Mouse (Mus musculus) stomach, postnatal 0 days (tissue): ENCODE results near the gene Fer. TPM values are rescaled to one million over a fixed set of nuclear protein-coding genes. Genes with fewer than 3 reads are reported as not detected.
A peak's percentile ranks its signal among the peaks of the same experiment; 100 is the strongest.

Source experiments
- ATAC-seq: fragments of 200-750 bp; cut with Nextera tagmentation; 2 replicates; pipeline ENCODE4 v1.8.0; 2017; ENCODE audit not compliant: low FRiP score, low TSS enrichment
- DNase-seq: peaks from one replicate; pipeline ENCODE4 v3.0.0-alpha.2; 2016; ENCODE audit warnings: low spot score
- H3K27ac ChIP-seq: fragments of 300-500 bp; sonication (generic); replicated peaks from 2 replicates; pipeline ENCODE4 v1.5.1; 2014; ENCODE audit warnings: mild to moderate bottlenecking, control low read depth
- H3K27me3 ChIP-seq: fragments of 300-500 bp; sonication (generic); 2 replicates; pipeline ENCODE4 v1.6.1; 2014; ENCODE audit warnings: low read length; ENCODE audit not compliant: control insufficient read depth, insufficient read depth
- H3K36me3 ChIP-seq: fragments of 300-500 bp; sonication (generic); 2 replicates; pipeline ENCODE4 v1.6.1; 2014; ENCODE audit warnings: low read length, mixed read lengths; ENCODE audit not compliant: control insufficient read depth, insufficient read depth
- H3K4me1 ChIP-seq: fragments of 300-500 bp; sonication (generic); replicated peaks from 2 replicates; pipeline ENCODE4 v1.6.1; 2014; ENCODE audit warnings: antibody characterized with exemption; ENCODE audit not compliant: control insufficient read depth, insufficient read depth
- H3K4me2 ChIP-seq: fragments of 300-500 bp; sonication (generic); replicated peaks from 2 replicates; pipeline ENCODE4 v1.6.1; 2014; ENCODE audit warnings: low read depth, mild to moderate bottlenecking, control low read depth, moderate library complexity
- H3K4me3 ChIP-seq: fragments of 300-500 bp; sonication (generic); 2 replicates; pipeline ENCODE4 v1.5.1; 2014; ENCODE audit warnings: low read depth, low read length, control low read depth
- H3K9ac ChIP-seq: fragments of 300-500 bp; sonication (generic); 2 replicates; pipeline ENCODE4 v1.6.1; 2014; ENCODE audit warnings: mild to moderate bottlenecking, low read length, control low read depth, mixed read lengths
- H3K9me3 ChIP-seq: fragments of 300-500 bp; sonication (generic); 2 replicates; pipeline ENCODE4 v1.6.1; 2016; ENCODE audit warnings: low read length; ENCODE audit not compliant: control insufficient read depth
- CTCF ChIP-seq: IDR thresholded peaks from 2 replicates; pipeline ENCODE4 v1.5.1; 2016; ENCODE audit warnings: antibody characterized with exemption, low read depth, mild to moderate bottlenecking, moderate library complexity
- EP300 ChIP-seq: optimal IDR thresholded peaks from 2 replicates; pipeline ENCODE3; 2016; ENCODE audit warnings: antibody characterized with exemption
- WGBS: fragments of 180-500 bp; shearing (Covaris S2); extraction: QIAGEN DNeasy Blood & Tissue Kit; methylation state at CpG from one replicate; pipeline ENCODE4 v1.1.7; 2014; 5-methylcytosine and 5-hydroxymethylcytosine counted together
- polyA plus RNA-seq: library from polyadenylated mRNA; unstranded; fragments of >200 nt; fragmentation: Nextera tagmentation; extraction: Ambion mirVana; gene quantifications from 2 replicates; pipeline ENCODE4 v1.2.1, GENCODE M21; 2015

The Fer gene
- polyA plus RNA-seq, 1 experiment from 2014 or later, result 18.5 TPM

- no peaks in the 10 kb centered on the region for H3K36me3 ChIP-seq
- DNase-seq, result no peak
- H3K9ac ChIP-seq, result no peak overlapping the region
- no peaks in the 10 kb centered on the region for H3K27me3 ChIP-seq
- no peak overlapping the region for H3K27ac ChIP-seq
- no peaks in the 10 kb centered on the region for H3K4me1 ChIP-seq
- no peak overlapping the region for H3K4me2 ChIP-seq
- ATAC-seq, result no peak
- no peak overlapping the region for H3K4me3 ChIP-seq
- 89% methylated on average over 4 of the region's 4 CpGs for WGBS
- no peaks in the 10 kb centered on the region for H3K9me3 ChIP-seq
- TF ChIP-seq EP300 (no peak), CTCF (no peak)
Observed at GRCm38 (mm10) chr17:64016606-64017005, 153.7 kb downstream of the Fer start.

GRCm38 (mm10) chr17:64018240-64018639, 155.4 kb downstream of the Fer start:
- Histone ChIP-seq H3K4me1 (no peaks in the 10 kb centered on the region), H3K4me2 (no peak overlapping the region), H3K27ac (no peak overlapping the region), H3K27me3 (no peaks in the 10 kb centered on the region), H3K9me3 (no peaks in the 10 kb centered on the region), H3K9ac (no peak overlapping the region), H3K36me3 (no peaks in the 10 kb centered on the region), H3K4me3 (no peak overlapping the region)
- TF ChIP-seq EP300, result no peak
- WGBS, result 89% methylated on average over 6 of the region's 6 CpGs
- ATAC-seq, result no peak
- DNase-seq, result no peak

GRCm38 (mm10) chr17:64018870-64019269, 156.0 kb downstream of the Fer start:
- H3K4me2 ChIP-seq, result no peak overlapping the region
- DNase-seq (no peak), ATAC-seq (no peak)
- no peaks in the 10 kb centered on the region for H3K4me1 ChIP-seq
- H3K4me3 ChIP-seq, result no peak overlapping the region
- no peak overlapping the region for H3K27ac ChIP-seq
- no peak for TF ChIP-seq EP300
- 59% methylated on average over 3 of the region's 3 CpGs for WGBS
- H3K9ac ChIP-seq, result no peak overlapping the region
- H3K36me3 ChIP-seq, result no peaks in the 10 kb centered on the region
- no peaks in the 10 kb centered on the region for H3K9me3 ChIP-seq
- no peaks in the 10 kb centered on the region for H3K27me3 ChIP-seq

- H3K9ac ChIP-seq, result no peak overlapping the region
- DNase-seq (no peak), ATAC-seq (no peak)
- no peaks in the 10 kb centered on the region for H3K4me1 ChIP-seq
- WGBS, result 55% methylated on average over 5 of the region's 5 CpGs
- H3K4me2 ChIP-seq, result no peak overlapping the region
- no peak overlapping the region for H3K4me3 ChIP-seq
- H3K9me3 ChIP-seq, result no peaks in the 10 kb centered on the region
- no peaks in the 10 kb centered on the region for H3K27me3 ChIP-seq
- H3K36me3 ChIP-seq, result no peaks in the 10 kb centered on the region
- no peak for TF ChIP-seq EP300
- TF ChIP-seq CTCF, result no peak
- no peak overlapping the region for H3K27ac ChIP-seq
Observed at GRCm38 (mm10) chr17:64019646-64020045, 156.8 kb downstream of the Fer start.

DNA sequence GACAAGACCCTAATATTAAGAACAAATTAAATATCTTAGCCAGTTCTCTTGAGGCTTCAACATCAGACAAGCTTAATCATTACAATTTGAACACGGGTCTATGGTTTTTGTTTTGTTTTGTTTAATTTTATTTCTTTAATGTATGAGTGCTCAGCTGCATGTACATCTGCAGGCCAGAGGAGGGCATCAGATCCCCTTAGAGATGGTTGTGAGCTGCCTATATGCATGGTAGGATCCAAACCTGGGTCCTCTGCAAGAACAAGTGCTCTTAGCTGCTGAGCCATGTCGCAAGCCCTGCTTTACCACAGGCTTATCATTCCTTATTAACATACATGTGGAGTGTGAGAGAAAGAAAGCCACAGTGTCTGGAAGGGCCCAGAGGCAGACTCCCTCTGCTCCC, 163.6 kb downstream of the Fer start:
- WGBS, result 69% methylated on average over 2 of the region's 2 CpGs
- Histone ChIP-seq H3K27me3 (no peaks in the 10 kb centered on the region), H3K4me2 (no peak overlapping the region), H3K36me3 (0 out of 2 replicates have a peak, but pooled peaks cover 2% of the 10 kb centered on the region), H3K27ac (no peak overlapping the region), H3K9me3 (no peaks in the 10 kb centered on the region), H3K4me1 (no peaks in the 10 kb centered on the region), H3K4me3 (no peak overlapping the region), H3K9ac (no peak overlapping the region)
- TF ChIP-seq CTCF (peak; percentile 69), EP300 (no peak)
- ATAC-seq, result no peak
- DNase-seq, result no peak

GRCm38 (mm10) chr17:64041771-64042170, 178.9 kb downstream of the Fer start:
- DNase-seq (no peak), ATAC-seq (no peak)

More at GRCm38 (mm10) chr17:64041771-64042170, 178.9 kb downstream of the Fer start:
- no peak overlapping the region for H3K27ac ChIP-seq
- no peaks in the 10 kb centered on the region for H3K4me1 ChIP-seq
- no peaks in the 10 kb centered on the region for H3K27me3 ChIP-seq
- H3K36me3 ChIP-seq, result no peaks in the 10 kb centered on the region
- H3K9me3 ChIP-seq, result no peaks in the 10 kb centered on the region
- no peak overlapping the region for H3K4me3 ChIP-seq
- H3K9ac ChIP-seq, result no peak overlapping the region
- H3K4me2 ChIP-seq, result no peak overlapping the region
- TF ChIP-seq EP300 (no peak), CTCF (no peak)
